Mouse (Mus musculus) hematopoietic stem cell, adult 5-6 weeks (primary cell): ENCODE data around the gene Ftl1-ps1. TPM values are rescaled to one million over a fixed set of nuclear protein-coding genes. Genes with fewer than 3 reads are reported as not detected.

Experiments used
- ATAC-seq, 2 experiments: fragments of 125-278 bp in 1 of 2; replicated peaks in 1 of 2; 2 replicates each; pipeline ENCODE4 v1.8.0; 2016 to 2017; ENCODE audit warnings: inconsistent platforms in 2 of 2, mild to moderate bottlenecking in 2 of 2, moderate number of reproducible peaks in 2 of 2, low read depth in 1 of 2, moderate TSS enrichment in 1 of 2; ENCODE audit not compliant: low FRiP score in 2 of 2, poor library complexity in 2 of 2, severe bottlenecking in 2 of 2, insufficient read depth in 1 of 2, low TSS enrichment in 1 of 2
- total RNA-seq: library from RNA; stranded (forward); fragments of 172-1452, 232-1000 nt; gene quantifications from 2 replicates; pipeline ENCODE4 v1.2.3, GENCODE M21; 2017

Ftl1-ps1 gene
- total RNA-seq, result 13.7 and 18.1 TPM in 2 replicates

GRCm38 (mm10) chr13:74399298-74399839 lies at the start of gene Ftl1-ps1:
TSS of gene Ftl1-ps1 (plus strand) at chr13:74399694.
- ATAC-seq, result no peak

- peak in 1 of 2 experiments; percentile 6; a peak in 1 of 4 replicates for ATAC-seq
These were observed 49.0 kb upstream of the Ftl1-ps1 start for GRCm38 (mm10) chr13:74350435-74350906.

- no peak for ATAC-seq
These were observed 43.0 kb upstream of the Ftl1-ps1 start for GRCm38 (mm10) chr13:74356491-74356890.

- ATAC-seq, result no peak
These were observed 37.3 kb upstream of the Ftl1-ps1 start for GRCm38 (mm10) chr13:74362218-74362617.

GRCm38 (mm10) chr13:74363176-74363858 lies 36.2 kb upstream of the Ftl1-ps1 start:
- 0 out of 4 replicates have a peak, but pooled peaks of 1 of the 2 experiments have one; percentile 18 for ATAC-seq

GRCm38 (mm10) chr13:74363859-74364235 lies 35.6 kb upstream of the Ftl1-ps1 start, which contains the start of gene Lrrc14b:
TSS of gene Lrrc14b (minus strand) at chr13:74364005.
- peak; percentile 27 to 46; a peak in 1 of 4 replicates for ATAC-seq

GRCm38 (mm10) chr13:74381533-74382276 lies 17.8 kb upstream of the Ftl1-ps1 start:
- no peak for ATAC-seq

- ATAC-seq, result no peak
These were observed 17.2 kb upstream of the Ftl1-ps1 start for GRCm38 (mm10) chr13:74382289-74382688.

- no peak for ATAC-seq
These were observed 9.8 kb upstream of the Ftl1-ps1 start for GRCm38 (mm10) chr13:74389730-74390129.

- ATAC-seq, result peak; percentile 94 to 98
These were observed 9.0 kb upstream of the Ftl1-ps1 start, which contains the start of gene Zfp72 for GRCm38 (mm10) chr13:74390371-74390990. TSS of gene Zfp72 (minus strand) at chr13:74390836.

GRCm38 (mm10) chr13:74391156-74391555 lies 8.3 kb upstream of the Ftl1-ps1 start:
- ATAC-seq, result no peak

- ATAC-seq, result no peak
These were observed 40.4 kb downstream of the Ftl1-ps1 start for GRCm38 (mm10) chr13:74439895-74440294.

Other genes starting within 250 kb of the Ftl1-ps1 start
- 42.3 and 67.1 TPM in 2 replicates for gene Exoc3, start 191.0 kb upstream of the Ftl1-ps1 start, total RNA-seq
- 0.69 and 1.6 TPM in 2 replicates for gene Ahrr, start 107.4 kb upstream of the Ftl1-ps1 start, total RNA-seq
- 134 and 135 TPM in 2 replicates for gene Pdcd6, start 82.1 kb upstream of the Ftl1-ps1 start, total RNA-seq
- 274 and 421 TPM in 2 replicates for gene Sdha, start 49.4 kb upstream of the Ftl1-ps1 start, total RNA-seq
- gene Ccdc127, start 49.4 kb upstream of the Ftl1-ps1 start, total RNA-seq, result 45.0 and 64.3 TPM in 2 replicates
- gene Lrrc14b, start 35.7 kb upstream of the Ftl1-ps1 start, total RNA-seq, result not detected in 2 replicates
- 3.9 and 7.8 TPM in 2 replicates for gene Zfp72, start 8.9 kb upstream of the Ftl1-ps1 start, total RNA-seq
- 8.1 and 13.9 TPM in 2 replicates for gene Zfp825, start 94.3 kb downstream of the Ftl1-ps1 start, total RNA-seq
- gene Erap1, start 239.9 kb downstream of the Ftl1-ps1 start, total RNA-seq, result 177 and 200 TPM in 2 replicates